Mouse (Mus musculus): ENCODE measurements around the gene Coq10b.

- no peak for TF ChIP-seq CTCF (IDR thresholded peaks at IDR 0.05; ENCODE audit: low read depth, low read length)
- no peak for TF ChIP-seq POLR2A (IDR thresholded peaks at IDR 0.05; ENCODE audit: extremely low read depth, insufficient read depth, low read length)
Measured at GRCm38 (mm10) chr1:55108473-55108872, 55.9 kb downstream of the Coq10b start.

All from liver, adult 2 months (tissue).